Mouse (Mus musculus) heart, postnatal 0 days (tissue): Measurements from ENCODE around the gene Cntn2.

Experiments
- CTCF ChIP-seq: IDR thresholded peaks from 2 replicates; pipeline ENCODE4 v1.5.1; 2016; ENCODE audit warnings: antibody characterized with exemption, control low read depth, low read depth
- EP300 ChIP-seq: IDR thresholded peaks from 2 replicates; pipeline ENCODE4 v1.6.1; 2016; ENCODE audit warnings: antibody characterized with exemption, low read depth

DNA sequence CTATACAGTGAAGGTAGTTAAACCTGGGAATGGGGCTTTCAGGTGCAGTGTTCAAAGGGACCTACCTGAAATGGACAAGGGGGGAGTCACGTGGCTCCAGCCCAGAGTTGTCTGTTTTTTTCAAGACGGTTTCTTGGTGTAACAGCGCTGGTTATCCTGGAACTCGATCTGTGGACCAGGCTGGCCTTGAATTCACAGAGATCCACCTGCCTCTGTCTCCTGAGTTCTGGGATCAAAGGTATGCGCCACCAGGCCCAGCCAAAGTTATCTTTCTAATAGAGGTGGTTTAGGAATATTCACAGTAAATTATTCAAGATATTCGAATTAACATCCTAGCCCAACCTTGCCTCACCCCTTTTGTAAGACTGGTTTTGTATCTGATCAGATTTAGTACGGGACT is 36.4 kb downstream of the Cntn2 start:
- TF ChIP-seq CTCF (no peak), EP300 (no peak)
